Mouse (Mus musculus) C2C12 (cell line): Measurements from ENCODE around the gene Fbxo47.

Experiments used
- CEBPB ChIP-seq: IDR thresholded peaks from one replicate; pipeline ENCODE4 v1.6.1; 2011; ENCODE audit warnings: low read depth, mild to moderate bottlenecking, control low read depth, moderate library complexity
- CTCF ChIP-seq: IDR thresholded peaks from one replicate; pipeline ENCODE4 v1.5.1; 2011; ENCODE audit not compliant: control insufficient read depth, insufficient read depth, insufficient read length
- FOSL1 ChIP-seq: IDR thresholded peaks from one replicate; pipeline ENCODE4 v1.8.0; 2011; ENCODE audit warnings: mild to moderate bottlenecking, low read length; ENCODE audit not compliant: poor library complexity, insufficient read depth, severe bottlenecking
- MAX ChIP-seq: IDR thresholded peaks from one replicate; pipeline ENCODE4 v1.6.1; 2011; ENCODE audit warnings: mild to moderate bottlenecking, control low read depth
- MYOG ChIP-seq: IDR thresholded peaks from one replicate; pipeline ENCODE4 v1.6.1; 2011; ENCODE audit not compliant: control insufficient read depth, insufficient read length; ENCODE audit errors: extremely low read depth

GRCm38 (mm10) chr11:97883918-97884600 lies at the start of gene Fbxo47:
- TF ChIP-seq CTCF (peak; percentile 40), MAX (no peak), MYOG (no peak), CEBPB (no peak), FOSL1 (no peak)
